Mouse (Mus musculus): ENCODE results near the gene Olfr1219. TPM values are rescaled to one million over a fixed set of nuclear protein-coding genes. Genes with fewer than 3 reads are reported as not detected.

Gene Olfr1219
- not detected in 2 replicates for polyA plus RNA-seq (2016; fragmentation: Nextera tagmentation; extraction: Ambion mirVana)

- H3K9me3 ChIP-seq (replicated peaks) = no peaks in the 10 kb centered on the region
- H3K4me3 ChIP-seq = no peak within 1 kb of the TSS
- H3K27me3 ChIP-seq (ENCODE audit: low read depth, poor library complexity, severe bottlenecking) = no peaks in the 10 kb centered on the region
- DNase-seq (ENCODE audit: low spot score) = no peak
- H3K4me1 ChIP-seq = no peaks in the 10 kb centered on the region
- 84% methylated on average over 1 of the region's 1 CpGs for WGBS
- H3K36me3 ChIP-seq = no peaks in the 10 kb centered on the region
- no peak within 1 kb of the TSS for H3K27ac ChIP-seq (replicated peaks)
Measured at GRCm38 (mm10) chr2:89083413-89083812, at the start of gene Olfr1219. TSS of gene Olfr1219 (minus strand) at chr2:89083513.

- no peak within 1 kb of the TSS for H3K27ac ChIP-seq (replicated peaks)
- H3K36me3 ChIP-seq = no peaks in the 10 kb centered on the region
- no peaks in the 10 kb centered on the region for H3K9me3 ChIP-seq (replicated peaks)
- no peak within 1 kb of the TSS for H3K4me3 ChIP-seq
- WGBS = 77% methylated on average over 3 of the region's 3 CpGs
- H3K27me3 ChIP-seq (ENCODE audit: low read depth, poor library complexity, severe bottlenecking) = no peaks in the 10 kb centered on the region
- H3K4me1 ChIP-seq = no peaks in the 10 kb centered on the region
- DNase-seq (ENCODE audit: low spot score) = no peak
Measured at GRCm38 (mm10) chr2:89132954-89133353, 49.6 kb upstream of the Olfr1219 start, which contains the start of gene Olfr1222. TSS of gene Olfr1222 (minus strand) at chr2:89133054.

GRCm38 (mm10) chr2:89117183-89117582 is 33.9 kb upstream of the Olfr1219 start, which contains the start of gene Olfr1221:
TSS of gene Olfr1221 (minus strand) at chr2:89117283.
- Histone ChIP-seq H3K27me3 (ENCODE audit: low read depth, poor library complexity, severe bottlenecking) (no peaks in the 10 kb centered on the region), H3K4me3 (no peak within 1 kb of the TSS), H3K9me3 (replicated peaks) (no peaks in the 10 kb centered on the region), H3K36me3 (no peaks in the 10 kb centered on the region), H3K4me1 (no peaks in the 10 kb centered on the region), H3K27ac (replicated peaks) (no peak within 1 kb of the TSS)
- no peak for DNase-seq (ENCODE audit: low spot score)
- 91% methylated on average over 2 of the region's 2 CpGs for WGBS

- H3K27me3 ChIP-seq (ENCODE audit: low read depth, poor library complexity, severe bottlenecking) = no peaks in the 10 kb centered on the region
- WGBS = 84% methylated on average over 3 of the region's 3 CpGs
- DNase-seq (ENCODE audit: low spot score) = no peak
- no peaks in the 10 kb centered on the region for H3K4me1 ChIP-seq
- no peak within 1 kb of the TSS for H3K4me3 ChIP-seq
- no peaks in the 10 kb centered on the region for H3K9me3 ChIP-seq (replicated peaks)
- H3K27ac ChIP-seq (replicated peaks) = no peak within 1 kb of the TSS
- no peaks in the 10 kb centered on the region for H3K36me3 ChIP-seq
Measured at GRCm38 (mm10) chr2:89106735-89107134, 23.4 kb upstream of the Olfr1219 start, which contains the start of gene Olfr1220. TSS of gene Olfr1220 (minus strand) at chr2:89106835.

- no peaks in the 10 kb centered on the region for H3K27me3 ChIP-seq (ENCODE audit: low read depth, poor library complexity, severe bottlenecking)
- H3K4me1 ChIP-seq = no peaks in the 10 kb centered on the region
- H3K4me3 ChIP-seq = no peak overlapping the region
- H3K36me3 ChIP-seq = no peaks in the 10 kb centered on the region
- DNase-seq (ENCODE audit: low spot score) = no peak
- no peak overlapping the region for H3K27ac ChIP-seq (replicated peaks)
- no peaks in the 10 kb centered on the region for H3K9me3 ChIP-seq (replicated peaks)
Measured at GRCm38 (mm10) chr2:89105651-89106050, 22.3 kb upstream of the Olfr1219 start.

- no peak overlapping the region for H3K4me3 ChIP-seq
- no peaks in the 10 kb centered on the region for H3K36me3 ChIP-seq
- H3K4me1 ChIP-seq = no peaks in the 10 kb centered on the region
- no peaks in the 10 kb centered on the region for H3K9me3 ChIP-seq (replicated peaks)
- no peaks in the 10 kb centered on the region for H3K27me3 ChIP-seq (ENCODE audit: low read depth, poor library complexity, severe bottlenecking)
- no peak overlapping the region for H3K27ac ChIP-seq (replicated peaks)
- no peak for DNase-seq (ENCODE audit: low spot score)
- WGBS = 92% methylated on average over 1 of the region's 1 CpGs
Measured at GRCm38 (mm10) chr2:89093848-89094247, 10.5 kb upstream of the Olfr1219 start.

- Histone ChIP-seq H3K27me3 (ENCODE audit: low read depth, poor library complexity, severe bottlenecking) (no peaks in the 10 kb centered on the region), H3K36me3 (no peaks in the 10 kb centered on the region), H3K9me3 (replicated peaks) (no peaks in the 10 kb centered on the region), H3K4me3 (no peak overlapping the region), H3K27ac (replicated peaks) (no peak overlapping the region), H3K4me1 (no peaks in the 10 kb centered on the region)
- DNase-seq (ENCODE audit: low spot score) = no peak
Measured at GRCm38 (mm10) chr2:89081487-89081886, 1.8 kb downstream of the Olfr1219 start.

GRCm38 (mm10) chr2:89061087-89061486 is 22.2 kb downstream of the Olfr1219 start, which contains the start of gene Olfr1218:
TSS of gene Olfr1218 (minus strand) at chr2:89061187.
- no peaks in the 10 kb centered on the region for H3K9me3 ChIP-seq (replicated peaks)
- DNase-seq (ENCODE audit: low spot score) = no peak
- H3K4me3 ChIP-seq = no peak within 1 kb of the TSS
- H3K4me1 ChIP-seq = no peaks in the 10 kb centered on the region
- no peaks in the 10 kb centered on the region for H3K36me3 ChIP-seq
- no peaks in the 10 kb centered on the region for H3K27me3 ChIP-seq (ENCODE audit: low read depth, poor library complexity, severe bottlenecking)
- no peak within 1 kb of the TSS for H3K27ac ChIP-seq (replicated peaks)

GRCm38 (mm10) chr2:89031965-89032364 is 51.3 kb downstream of the Olfr1219 start, which contains the start of gene Olfr1217:
TSS of gene Olfr1217 (minus strand) at chr2:89032065.
- no peaks in the 10 kb centered on the region for H3K4me1 ChIP-seq
- WGBS = 78% methylated on average over 2 of the region's 2 CpGs
- DNase-seq (ENCODE audit: low spot score) = no peak
- H3K9me3 ChIP-seq (replicated peaks) = no peaks in the 10 kb centered on the region
- no peak within 1 kb of the TSS for H3K4me3 ChIP-seq
- H3K36me3 ChIP-seq = no peaks in the 10 kb centered on the region
- no peak within 1 kb of the TSS for H3K27ac ChIP-seq (replicated peaks)
- H3K27me3 ChIP-seq (ENCODE audit: low read depth, poor library complexity, severe bottlenecking) = no peaks in the 10 kb centered on the region

Other genes starting within 250 kb of the Olfr1219 start
- gene Olfr1204, start 234.2 kb downstream of the Olfr1219 start, polyA plus RNA-seq (2016; fragmentation: Nextera tagmentation; extraction: Ambion mirVana) = not detected in 2 replicates
- gene Olfr1206, start 220.3 kb downstream of the Olfr1219 start, polyA plus RNA-seq (2016; fragmentation: Nextera tagmentation; extraction: Ambion mirVana) = not detected in 2 replicates
- not detected in 2 replicates for gene Olfr1208, start 181.2 kb downstream of the Olfr1219 start, polyA plus RNA-seq (2016; fragmentation: Nextera tagmentation; extraction: Ambion mirVana)
- not detected in 2 replicates for gene Olfr1209, start 168.4 kb downstream of the Olfr1219 start, polyA plus RNA-seq (2016; fragmentation: Nextera tagmentation; extraction: Ambion mirVana)
- gene Olfr1211, start 145.4 kb downstream of the Olfr1219 start, polyA plus RNA-seq (2016; fragmentation: Nextera tagmentation; extraction: Ambion mirVana) = not detected in 2 replicates
- not detected in 2 replicates for gene Olfr1212, start 129.5 kb downstream of the Olfr1219 start, polyA plus RNA-seq (2016; fragmentation: Nextera tagmentation; extraction: Ambion mirVana)
- not detected in 2 replicates for gene Gm13762, start 103.2 kb downstream of the Olfr1219 start, polyA plus RNA-seq (2016; fragmentation: Nextera tagmentation; extraction: Ambion mirVana)
- gene Olfr1214, start 90.9 kb downstream of the Olfr1219 start, polyA plus RNA-seq (2016; fragmentation: Nextera tagmentation; extraction: Ambion mirVana) = not detected in 2 replicates
- gene Olfr1215, start 76.5 kb downstream of the Olfr1219 start, polyA plus RNA-seq (2016; fragmentation: Nextera tagmentation; extraction: Ambion mirVana) = not detected in 2 replicates
- gene Olfr1216, start 65.2 kb downstream of the Olfr1219 start, polyA plus RNA-seq (2016; fragmentation: Nextera tagmentation; extraction: Ambion mirVana) = not detected in 2 replicates
- gene Olfr1217, start 51.4 kb downstream of the Olfr1219 start, polyA plus RNA-seq (2016; fragmentation: Nextera tagmentation; extraction: Ambion mirVana) = not detected in 2 replicates
- not detected in 2 replicates for gene Olfr1218, start 22.3 kb downstream of the Olfr1219 start, polyA plus RNA-seq (2016; fragmentation: Nextera tagmentation; extraction: Ambion mirVana)
- not detected in 2 replicates for gene Olfr1220, start 23.3 kb upstream of the Olfr1219 start, polyA plus RNA-seq (2016; fragmentation: Nextera tagmentation; extraction: Ambion mirVana)
- not detected in 2 replicates for gene Olfr1221, start 33.8 kb upstream of the Olfr1219 start, polyA plus RNA-seq (2016; fragmentation: Nextera tagmentation; extraction: Ambion mirVana)
- not detected in 2 replicates for gene Olfr1222, start 49.5 kb upstream of the Olfr1219 start, polyA plus RNA-seq (2016; fragmentation: Nextera tagmentation; extraction: Ambion mirVana)
- not detected in 2 replicates for gene Olfr1223, start 68.0 kb upstream of the Olfr1219 start, polyA plus RNA-seq (2016; fragmentation: Nextera tagmentation; extraction: Ambion mirVana)
- gene Olfr1224-ps1, start 80.6 kb upstream of the Olfr1219 start, polyA plus RNA-seq (2016; fragmentation: Nextera tagmentation; extraction: Ambion mirVana) = not detected in 2 replicates
- gene Olfr1225, start 91.2 kb upstream of the Olfr1219 start, polyA plus RNA-seq (2016; fragmentation: Nextera tagmentation; extraction: Ambion mirVana) = not detected in 2 replicates
- gene Olfr1226, start 116.5 kb upstream of the Olfr1219 start, polyA plus RNA-seq (2016; fragmentation: Nextera tagmentation; extraction: Ambion mirVana) = not detected in 2 replicates
- not detected in 2 replicates for gene Olfr1228, start 170.5 kb upstream of the Olfr1219 start, polyA plus RNA-seq (2016; fragmentation: Nextera tagmentation; extraction: Ambion mirVana)
- gene Olfr1229, start 204.5 kb upstream of the Olfr1219 start, polyA plus RNA-seq (2016; fragmentation: Nextera tagmentation; extraction: Ambion mirVana) = not detected in 2 replicates
- not detected in 2 replicates for gene Olfr1230, start 213.8 kb upstream of the Olfr1219 start, polyA plus RNA-seq (2016; fragmentation: Nextera tagmentation; extraction: Ambion mirVana)
- gene Olfr1231, start 223.6 kb upstream of the Olfr1219 start, polyA plus RNA-seq (2016; fragmentation: Nextera tagmentation; extraction: Ambion mirVana) = not detected in 2 replicates
- gene Olfr1232, start 246.2 kb upstream of the Olfr1219 start, polyA plus RNA-seq (2016; fragmentation: Nextera tagmentation; extraction: Ambion mirVana) = not detected in 2 replicates